Mouse (Mus musculus) layer of hippocampus, adult 11-12 months (tissue): Measurements from ENCODE around the gene Pla2g16.

Experiments
- DNase-seq: peaks from one replicate; pipeline ENCODE4 v3.0.0; 2022; ENCODE audit warnings: low spot score

Gene Pla2g16

DNA sequence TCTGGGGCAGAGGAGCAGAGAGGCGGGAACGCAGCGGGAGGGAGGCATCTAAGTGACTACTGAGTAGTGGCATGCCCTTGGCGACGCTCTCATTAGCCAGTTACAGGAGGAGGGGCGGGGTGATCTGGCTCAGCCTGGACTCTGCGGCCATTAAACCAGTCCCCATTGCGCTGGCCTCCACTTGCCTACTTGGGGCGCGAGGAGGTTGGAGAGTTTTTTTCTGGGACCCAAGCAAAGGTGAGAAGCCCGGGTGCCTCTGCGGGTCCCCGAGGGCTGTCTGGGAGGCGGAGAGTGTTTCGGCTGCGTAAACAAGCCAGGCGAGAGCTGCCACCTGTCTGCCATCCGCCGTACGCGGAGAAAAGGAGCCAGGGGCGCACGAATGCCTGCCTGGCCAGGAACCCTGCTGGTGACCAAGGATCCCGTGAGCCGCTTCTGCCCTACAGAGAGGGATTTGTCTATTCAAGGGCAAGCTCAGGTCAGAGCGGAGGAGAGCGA is at the start of gene Pla2g16:
Gene Pla2g16, plus strand, starts transcription at position 132 of the 495 bp plus-strand sequence.
- peak; percentile 72 for DNase-seq

DNA sequence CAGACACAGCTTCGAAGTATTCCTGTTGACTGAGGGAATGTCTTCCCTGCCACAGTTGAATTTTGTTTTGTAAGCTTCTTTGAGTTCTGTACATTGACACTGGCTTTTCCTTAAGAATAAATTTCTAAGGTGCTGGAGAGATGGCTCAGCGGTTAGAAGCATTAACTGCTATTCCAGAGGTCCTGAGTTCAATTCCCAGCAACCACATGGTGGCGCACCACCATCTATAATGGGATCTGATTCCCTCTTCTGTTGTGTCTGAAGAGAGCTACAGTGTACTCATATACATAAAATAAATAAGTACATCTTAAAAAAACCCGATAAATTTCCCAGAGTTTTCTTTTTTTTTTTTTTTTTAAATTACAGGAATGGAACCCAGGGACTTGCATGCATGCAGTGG is 49.2 kb upstream of the Pla2g16 start:
- no peak for DNase-seq

DNA sequence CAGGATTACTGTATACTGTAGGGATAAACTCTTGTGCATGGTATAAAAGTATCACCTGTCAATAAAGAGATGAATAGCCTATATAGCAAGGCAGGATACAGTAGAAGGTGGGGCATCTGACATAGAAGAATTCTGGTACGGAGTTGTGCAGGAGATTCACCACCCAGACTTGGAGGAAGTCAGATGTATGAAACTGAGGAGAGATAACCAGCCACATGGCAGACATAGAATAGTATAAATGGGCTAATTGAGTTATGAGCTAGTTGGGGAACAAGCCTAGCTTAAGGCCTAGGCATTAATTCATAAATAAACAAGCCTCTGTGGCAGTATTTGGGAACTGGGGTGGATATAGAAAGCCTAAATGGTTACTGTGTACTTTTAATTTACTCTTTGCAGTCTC is 40.8 kb upstream of the Pla2g16 start:
- DNase-seq, result no peak

DNA sequence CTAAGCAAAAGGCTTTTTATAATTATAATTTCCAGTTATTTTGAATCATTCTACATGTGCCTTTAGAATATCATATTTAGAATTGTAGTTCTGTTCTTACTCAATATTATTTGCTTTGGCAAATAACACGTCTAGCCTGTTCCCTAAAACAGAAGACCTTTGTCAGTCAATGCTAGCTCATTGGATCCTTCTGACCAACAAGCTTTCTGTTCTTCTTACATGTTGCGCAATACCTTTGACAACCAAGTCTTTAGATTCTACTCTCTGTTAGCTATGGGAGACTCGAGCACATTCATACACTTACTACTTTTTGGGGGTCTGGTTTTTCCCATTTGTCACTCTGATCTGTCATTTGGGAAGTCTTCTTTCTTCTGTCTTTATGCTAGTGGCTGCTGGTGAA is 35.6 kb upstream of the Pla2g16 start:
- no peak for DNase-seq

DNA sequence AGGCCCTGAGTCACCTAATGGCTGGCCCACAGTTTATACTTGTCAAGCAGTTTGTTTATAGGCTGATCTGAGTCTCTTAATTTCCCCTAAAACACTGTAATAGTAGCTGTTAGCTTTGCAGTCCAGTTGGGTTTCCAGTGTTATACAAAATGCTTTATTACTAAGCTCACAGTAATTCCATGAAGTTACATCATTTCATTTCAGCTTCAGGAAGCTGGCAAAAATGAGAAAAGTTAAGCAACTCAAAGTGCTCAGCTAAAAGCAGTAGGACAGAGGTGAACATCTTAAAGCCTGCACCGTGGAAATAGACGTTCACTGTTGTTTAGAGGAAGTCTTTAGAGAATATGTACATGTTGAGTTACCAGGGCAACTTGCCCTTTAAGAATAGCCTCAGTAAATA is 34.4 kb upstream of the Pla2g16 start:
- no peak for DNase-seq

DNA sequence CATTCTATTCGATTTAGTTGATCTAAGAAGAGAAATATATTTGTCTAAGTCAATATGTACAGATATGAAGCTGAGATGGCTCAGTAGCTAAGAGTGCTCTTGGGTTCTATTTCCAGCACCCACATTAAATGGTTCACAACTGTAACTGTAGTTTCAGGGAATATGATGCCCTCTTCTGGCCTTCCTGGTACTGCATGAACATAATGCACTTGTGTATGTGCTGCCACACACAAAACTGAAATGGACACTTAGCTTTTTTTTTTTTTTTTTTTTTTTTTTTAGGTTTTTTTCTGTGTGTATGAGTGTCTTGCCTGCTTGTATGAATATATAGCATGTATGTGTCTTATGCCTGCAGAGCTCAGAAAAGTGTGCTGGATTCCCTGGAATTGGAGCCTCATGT is 34.0 kb upstream of the Pla2g16 start:
- DNase-seq, result no peak

DNA sequence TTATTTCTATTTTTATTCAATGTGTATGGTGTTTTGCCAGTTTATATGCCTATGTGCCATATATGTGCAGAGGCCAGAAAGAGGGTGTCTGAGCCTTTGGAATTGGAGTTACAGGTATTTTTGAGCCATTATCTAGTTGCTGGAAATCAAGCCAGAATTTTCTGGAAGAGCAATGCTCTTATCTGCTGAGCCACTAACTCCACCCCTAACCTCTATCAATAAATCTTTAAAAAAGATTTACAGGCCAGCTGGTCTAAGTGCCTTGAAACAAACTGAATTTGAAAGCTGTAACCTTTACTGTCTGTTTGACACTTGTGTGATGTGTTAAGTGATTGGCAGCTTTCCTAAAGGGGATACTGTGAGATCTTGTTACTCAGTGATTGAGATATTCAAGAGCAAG is 33.5 kb upstream of the Pla2g16 start:
- DNase-seq, result no peak

DNA sequence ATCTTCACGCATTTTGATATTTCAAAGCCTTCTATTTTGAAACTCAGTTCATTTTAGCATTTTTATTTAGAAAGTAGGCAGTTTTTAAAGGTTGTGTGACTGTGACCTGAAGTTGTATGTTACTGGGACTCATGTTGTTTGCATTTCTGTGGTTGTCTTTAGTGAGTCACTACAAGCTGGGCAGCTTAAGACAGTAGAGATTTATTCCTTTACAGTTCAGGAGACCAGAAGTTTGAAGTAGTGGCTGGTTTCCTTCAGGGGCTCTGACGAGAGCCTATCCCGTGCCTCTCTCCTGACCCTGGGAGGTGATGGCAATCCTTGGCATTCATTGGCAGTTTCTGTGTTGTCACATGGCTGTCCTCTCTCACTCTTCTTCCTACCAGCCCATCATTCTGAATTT is 32.4 kb upstream of the Pla2g16 start:
- no peak for DNase-seq

DNA sequence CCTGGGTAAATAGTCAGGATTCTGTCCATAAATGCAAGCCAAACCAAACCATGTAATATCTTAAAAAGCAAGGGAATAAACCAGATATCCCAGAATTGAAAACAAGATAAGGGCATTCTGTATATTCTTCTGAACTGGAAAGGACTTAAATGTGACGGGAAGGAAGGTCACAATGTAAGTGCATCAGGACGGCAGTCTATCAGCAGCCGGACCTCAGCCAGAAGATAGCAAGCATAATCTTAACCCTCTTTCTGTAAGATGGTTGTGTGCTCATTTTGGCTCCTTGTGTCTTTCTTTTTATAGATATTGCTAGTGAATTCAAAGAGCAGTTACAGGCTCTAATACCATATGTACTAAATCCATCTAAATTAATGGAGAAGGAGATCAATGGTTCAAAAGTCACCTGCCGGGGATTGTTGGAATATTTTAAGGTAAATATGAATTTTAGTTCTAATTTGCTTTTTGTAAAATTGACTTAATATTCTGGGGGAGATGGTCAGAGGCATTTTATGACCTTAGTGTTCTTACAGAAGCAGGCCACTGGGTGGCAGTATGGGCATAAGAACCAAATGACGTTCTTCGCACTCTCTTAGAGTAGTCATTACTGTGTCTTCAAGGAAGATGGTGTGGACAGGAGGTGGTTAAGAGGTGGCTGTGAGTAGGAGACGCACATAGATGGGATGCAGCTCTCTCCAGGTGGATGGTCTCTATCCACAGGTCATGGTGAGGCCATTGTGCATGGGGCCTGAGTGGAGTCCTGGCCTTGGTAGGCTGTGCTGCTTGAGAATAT is 28.4 kb upstream of the Pla2g16 start:
- peak; percentile 71 for DNase-seq

DNA sequence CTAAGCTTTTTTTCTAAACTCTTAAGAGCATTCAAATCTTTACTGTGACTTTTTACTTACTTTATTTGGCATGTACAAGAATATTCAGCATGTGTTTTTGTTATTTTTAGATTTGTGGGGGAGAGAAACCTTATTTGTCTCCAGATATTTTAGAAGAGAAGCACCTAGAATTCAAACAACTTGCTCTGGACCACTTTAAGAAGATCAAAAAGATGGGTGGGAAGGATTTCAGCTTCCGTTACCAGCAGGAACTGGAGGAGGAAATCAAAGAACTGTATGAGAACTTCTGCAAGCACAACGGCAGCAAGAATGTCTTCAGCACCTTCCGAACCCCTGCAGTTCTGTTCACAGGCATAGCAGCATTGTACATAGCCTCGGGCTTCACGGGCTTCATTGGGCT is 25.4 kb upstream of the Pla2g16 start:
- no peak for DNase-seq

DNA sequence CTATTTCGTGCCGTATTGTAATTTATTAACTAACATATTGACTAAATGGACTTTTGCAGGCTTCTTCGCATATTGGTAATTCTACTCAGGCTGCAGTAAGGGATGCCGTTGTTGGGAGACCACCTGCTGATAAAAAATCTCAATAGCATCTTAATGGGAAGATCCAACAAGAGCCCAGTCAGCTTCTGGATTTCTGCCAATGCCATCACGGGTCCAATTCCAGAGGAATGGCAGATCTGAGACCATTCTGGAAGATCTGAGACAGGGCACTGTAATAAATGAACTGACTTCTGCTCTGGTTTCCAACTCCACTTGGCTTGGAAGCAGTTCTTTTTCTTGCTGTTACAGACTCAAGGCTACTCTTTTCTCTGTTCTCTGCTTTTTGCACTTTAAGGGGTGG is 23.4 kb upstream of the Pla2g16 start:
- no peak for DNase-seq

DNA sequence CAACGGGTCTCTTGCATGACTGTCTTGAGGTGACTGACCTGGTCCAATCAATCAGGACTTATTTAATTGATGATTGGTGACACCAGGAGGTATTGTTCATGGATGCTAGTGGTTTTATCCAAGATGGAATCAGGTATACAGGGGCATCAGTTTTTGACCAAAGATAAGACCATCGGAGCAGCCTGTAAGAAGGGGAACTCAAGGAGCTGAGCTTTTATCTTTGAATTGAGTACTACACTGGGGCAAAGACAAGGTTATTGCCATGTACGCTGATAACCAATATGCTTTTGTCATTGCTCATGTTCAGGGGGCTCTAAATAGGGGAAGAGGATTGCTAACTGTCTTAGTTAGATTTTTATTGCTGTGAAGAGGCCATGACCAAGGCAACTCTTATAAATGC is 8.3 kb upstream of the Pla2g16 start:
- no peak for DNase-seq

DNA sequence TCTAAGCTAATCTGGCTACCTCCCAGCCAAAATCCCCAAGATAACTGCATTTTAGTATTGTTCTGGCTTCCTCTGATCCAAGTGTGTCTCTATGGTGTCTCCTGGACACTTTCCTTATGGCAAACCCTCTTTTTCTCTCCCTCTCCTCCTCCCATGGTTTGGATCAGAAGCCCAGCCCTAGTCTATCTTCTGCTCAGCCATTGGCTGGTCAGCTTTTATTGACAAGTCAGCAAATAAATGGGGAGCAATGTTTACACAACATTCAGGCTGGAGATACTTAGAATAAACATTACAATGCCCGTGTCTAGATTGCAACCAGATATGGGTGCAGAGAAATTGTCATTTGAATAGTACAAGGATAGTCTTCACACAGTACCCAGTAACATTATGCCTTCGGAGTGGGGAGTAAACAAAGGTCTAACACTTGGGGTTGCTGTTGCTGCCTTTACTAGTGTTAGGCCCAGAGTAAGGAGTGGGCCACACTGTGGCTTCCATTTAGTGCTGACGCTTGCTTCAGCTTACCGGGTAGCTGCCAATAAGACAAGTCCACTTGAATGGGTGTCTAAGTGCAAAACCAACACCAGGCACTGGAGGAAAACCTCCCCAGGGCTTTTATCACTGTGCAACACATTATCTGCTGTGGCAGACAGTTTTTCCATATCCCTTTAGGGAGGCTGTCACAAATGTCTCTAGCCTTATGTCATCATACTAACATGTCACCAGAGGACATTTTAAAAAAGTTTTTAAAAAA is 5.5 kb upstream of the Pla2g16 start:
- DNase-seq, result no peak

DNA sequence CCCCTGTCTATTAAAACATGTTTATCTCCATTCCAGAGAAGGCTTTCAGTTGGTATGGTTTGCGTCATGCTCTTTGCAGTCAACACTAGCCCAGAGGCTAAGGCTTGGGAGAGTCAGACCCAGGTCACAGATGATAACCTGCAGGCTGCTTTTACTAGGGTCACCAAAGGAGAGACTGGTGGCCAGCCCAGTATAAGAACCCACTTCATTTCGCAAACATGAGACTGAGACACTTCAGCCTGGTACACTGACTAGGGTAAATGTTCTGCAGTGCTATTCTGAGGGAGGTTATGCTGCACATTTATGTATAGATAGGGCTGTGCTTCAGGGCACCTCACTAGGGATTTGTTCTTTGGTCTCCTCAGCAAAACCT is 5.0 kb upstream of the Pla2g16 start:
- no peak for DNase-seq

DNA sequence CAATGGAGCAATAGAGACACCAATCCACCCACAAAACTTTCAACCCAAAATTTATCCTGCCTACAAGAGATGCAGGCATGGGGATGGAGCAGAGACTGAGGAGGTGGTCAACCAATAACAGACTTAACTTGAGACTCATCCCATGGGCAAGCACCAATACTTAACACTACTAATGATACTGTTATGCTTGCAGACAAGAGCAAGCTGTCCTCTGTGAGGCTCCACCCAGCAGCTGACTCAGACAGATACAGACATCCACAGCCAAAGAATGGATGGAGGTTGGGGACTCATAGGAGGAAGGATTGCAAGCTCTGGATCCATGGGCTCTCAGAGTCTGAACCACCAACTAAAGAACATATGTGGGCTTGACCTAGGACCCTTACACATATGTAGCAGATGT is 3.8 kb upstream of the Pla2g16 start:
- DNase-seq, result no peak

DNA sequence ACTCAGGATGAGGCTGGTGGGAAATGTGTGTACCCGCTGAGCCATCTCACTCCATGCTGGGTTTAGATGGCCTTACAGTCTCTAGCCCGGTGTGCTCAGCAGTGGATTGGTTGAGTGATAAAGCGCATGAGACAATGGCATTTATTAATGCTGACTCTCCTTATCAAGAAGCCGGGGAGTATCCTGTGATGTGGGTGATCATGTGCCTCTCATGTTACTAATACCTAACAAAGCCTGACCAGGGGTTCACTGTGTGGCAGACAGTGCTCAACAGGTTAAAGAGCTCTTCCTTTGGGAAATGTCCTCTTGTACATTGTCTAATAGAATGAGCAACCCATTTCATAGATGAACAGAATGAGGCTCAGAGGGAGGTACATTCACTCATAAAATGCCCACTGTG is 2.4 kb upstream of the Pla2g16 start:
- DNase-seq, result no peak

DNA sequence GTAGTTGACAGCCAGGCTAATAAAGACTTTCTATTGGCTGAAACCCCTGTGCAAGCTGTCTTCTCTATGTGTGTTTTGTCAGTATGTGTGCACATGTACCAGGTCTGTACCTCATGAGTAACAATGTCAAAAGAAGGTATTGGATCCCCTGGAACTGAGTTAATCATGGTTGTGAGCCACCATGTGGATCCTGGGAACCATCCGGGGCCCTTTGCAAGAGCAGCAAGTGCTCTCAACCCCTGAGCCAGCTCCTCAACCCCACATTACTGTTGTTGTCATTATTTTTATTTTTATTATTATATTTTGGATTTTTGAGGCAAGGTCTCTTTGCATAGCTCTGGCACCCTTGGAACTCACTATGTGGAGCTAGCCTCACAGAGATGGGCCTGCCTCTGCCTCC is 618 bp upstream of the Pla2g16 start:
- no peak for DNase-seq

DNA sequence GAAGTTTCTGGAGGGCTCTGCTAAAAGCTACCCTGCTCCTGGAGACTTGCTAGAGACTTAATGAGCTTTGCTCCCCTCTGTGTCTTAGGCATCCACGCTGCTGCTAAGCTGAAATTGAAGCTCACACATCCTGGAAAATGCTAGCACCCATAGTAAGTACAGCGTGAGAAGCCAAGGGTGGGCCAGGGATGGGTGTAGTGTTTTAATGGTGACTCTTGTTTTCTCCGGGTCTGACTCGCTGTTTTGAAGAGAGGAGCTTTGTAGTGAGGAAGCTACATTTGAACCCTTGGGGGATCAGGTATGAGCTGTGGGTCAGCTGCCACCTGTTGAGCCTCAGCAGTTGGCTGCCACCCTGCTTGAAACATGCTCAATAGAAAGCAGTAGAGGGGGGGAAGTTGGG is 585 bp downstream of the Pla2g16 start:
- no peak for DNase-seq

DNA sequence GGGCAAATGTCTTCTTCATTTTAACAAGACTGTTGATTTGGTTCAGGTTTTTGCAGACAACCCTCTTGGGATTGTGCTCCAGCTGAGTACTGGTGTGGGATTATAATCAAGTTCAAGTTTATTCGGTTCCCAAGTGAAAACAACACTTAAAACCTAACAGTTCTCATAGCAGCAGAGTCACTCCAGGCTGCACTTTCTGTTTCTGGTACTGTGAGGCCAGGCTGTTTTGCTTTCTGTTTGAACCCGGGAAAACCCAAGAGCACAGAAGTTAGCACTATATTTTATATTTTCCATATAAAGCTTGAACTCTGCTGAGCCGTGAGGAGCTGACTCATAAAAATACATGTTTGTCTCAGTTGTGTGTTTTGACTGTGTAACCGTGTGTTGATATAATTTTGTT is 1.4 kb downstream of the Pla2g16 start:
- no peak for DNase-seq

DNA sequence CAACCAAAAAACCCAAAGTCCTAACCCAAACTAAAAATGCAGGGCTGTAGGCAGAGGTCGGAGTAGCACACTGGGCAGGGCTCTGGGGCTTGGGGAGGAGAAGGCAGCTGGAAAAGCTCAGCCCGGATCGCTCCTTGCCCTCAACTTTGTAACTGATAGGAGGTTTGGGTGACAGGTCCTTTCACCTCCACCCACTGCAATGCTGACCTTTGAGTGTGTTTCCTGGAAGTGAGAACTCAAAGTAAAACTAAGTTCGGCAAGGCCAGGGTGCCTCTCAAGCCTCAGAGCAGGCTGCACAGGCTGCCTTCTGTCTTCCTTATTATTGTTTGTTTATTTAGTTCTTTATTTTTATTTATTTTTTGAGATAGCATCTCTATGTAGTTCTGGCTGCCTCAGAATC is 2.7 kb downstream of the Pla2g16 start:
- no peak for DNase-seq

DNA sequence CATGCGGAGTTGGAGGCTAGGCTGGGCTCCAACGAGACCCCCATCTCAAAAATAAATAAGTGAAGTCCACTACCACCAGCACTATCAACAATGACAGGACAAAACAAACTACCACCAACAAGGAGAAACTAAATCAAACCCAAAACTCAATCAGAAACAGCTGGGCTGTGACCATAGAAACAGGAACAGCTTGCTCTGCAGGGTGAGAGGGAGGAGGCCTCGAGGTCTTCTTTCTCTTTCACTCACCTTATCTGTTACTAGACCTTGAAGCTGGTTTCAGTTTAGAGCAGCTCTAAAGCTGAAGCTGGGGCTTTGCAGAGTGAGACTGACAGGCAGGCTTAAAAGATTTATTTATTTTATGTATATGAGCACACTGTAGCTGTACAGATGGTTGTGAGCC is 4.2 kb downstream of the Pla2g16 start:
- DNase-seq, result no peak

DNA sequence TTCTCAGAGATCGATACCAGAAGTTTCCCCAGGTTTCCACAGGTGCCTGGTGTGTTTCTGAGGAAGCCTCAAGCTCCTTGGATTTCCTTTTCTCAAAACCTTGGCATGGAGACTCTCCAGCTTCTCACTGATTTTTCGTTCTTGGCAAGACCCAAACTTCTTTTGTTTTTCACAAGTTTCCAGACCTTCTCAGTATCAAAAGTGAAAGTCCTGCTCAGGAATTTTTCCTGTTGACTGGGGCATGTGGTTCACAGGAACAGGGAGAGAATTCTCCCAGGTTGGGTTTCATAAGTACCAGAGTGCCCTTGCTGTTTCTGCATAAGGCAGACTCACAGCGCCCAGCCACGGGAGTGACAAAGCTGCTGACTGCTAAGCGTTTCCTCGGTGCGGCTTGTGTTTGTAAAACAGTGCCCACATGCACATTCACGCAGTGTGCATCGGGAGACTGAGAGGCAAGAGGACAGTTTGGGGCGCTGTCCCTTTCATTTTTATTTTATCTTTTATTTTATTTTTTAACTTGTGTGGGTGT is 5.4 kb downstream of the Pla2g16 start:
- no peak for DNase-seq

DNA sequence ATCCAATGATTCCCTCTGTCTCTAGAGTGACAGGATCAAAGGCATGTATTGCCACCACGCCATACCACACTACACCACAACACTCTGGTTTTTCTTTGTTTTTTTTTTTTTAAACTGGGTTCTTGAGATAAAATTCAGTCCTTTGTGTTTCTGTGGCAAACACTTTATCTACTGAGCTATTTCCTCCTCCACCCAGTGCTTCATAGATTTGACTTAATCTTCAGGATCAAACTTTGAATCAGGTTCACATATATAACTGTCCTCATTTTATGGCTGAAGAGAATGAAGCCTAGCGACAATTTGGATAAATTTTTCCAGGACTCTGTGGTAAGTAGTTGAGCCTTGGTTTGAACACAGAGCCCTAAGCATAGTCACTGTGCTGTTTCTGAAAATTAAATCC is 6.4 kb downstream of the Pla2g16 start:
- DNase-seq, result no peak
